Mouse (Mus musculus): ENCODE measurements around the gene Nkain4. TPM values are rescaled to one million over a fixed set of nuclear protein-coding genes. Genes with fewer than 3 reads are reported as not detected.
A peak's percentile ranks its signal among the peaks of the same experiment; 100 is the strongest.

Gene Nkain4
- polyA plus RNA-seq, 1 experiment from 2014 or later, result 86.5 TPM

GRCm38 (mm10) chr2:180904435-180905208, 49.9 kb downstream of the Nkain4 start:
- Histone ChIP-seq H3K27ac (ENCODE audit: low read depth, low read length) (no peak overlapping the region), H3K9ac (replicated peaks; ENCODE audit: low read depth, low read length) (no peak overlapping the region), H3K4me2 (ENCODE audit: low read depth, low read length) (no peak overlapping the region), H3K9me3 (ENCODE audit: control insufficient read depth, low read length) (no peaks in the 10 kb centered on the region), H3K4me1 (ENCODE audit: control insufficient read depth, insufficient read depth, low read length) (no peaks in the 10 kb centered on the region; the same call in 1 of the 2 replicates), H3K27me3 (ENCODE audit: control insufficient read depth, insufficient read depth, low read length) (no peaks in the 10 kb centered on the region), H3K36me3 (ENCODE audit: control insufficient read depth, insufficient read depth, low read length) (no peaks in the 10 kb centered on the region), H3K4me3 (ENCODE audit: low read depth, low read length) (no peak overlapping the region)
- WGBS, result 94% methylated on average over 18 of the region's 18 CpGs
- no peak for ATAC-seq (ENCODE audit: low read depth)

DNA sequence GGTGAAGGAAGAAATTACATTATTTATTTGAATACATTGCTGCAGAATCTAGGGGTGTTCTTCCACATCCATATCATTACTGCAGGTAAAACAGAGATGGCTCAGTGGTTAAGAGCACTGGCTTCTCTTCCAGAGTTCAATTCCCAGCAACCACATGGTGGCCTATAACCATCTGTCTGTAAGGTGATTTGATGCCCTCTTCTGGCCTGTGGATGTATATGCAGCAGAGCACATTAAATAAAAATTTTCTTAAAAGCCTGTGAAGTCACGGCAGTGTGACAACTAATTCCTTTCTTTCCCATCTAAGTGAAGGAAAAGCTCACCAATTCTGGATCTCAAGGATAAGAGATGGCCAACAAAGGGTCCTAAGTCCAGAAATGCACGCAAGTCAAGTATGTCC, 52.4 kb downstream of the Nkain4 start:
- H3K9me3 ChIP-seq (ENCODE audit: control insufficient read depth, low read length), result no peaks in the 10 kb centered on the region
- H3K36me3 ChIP-seq (ENCODE audit: control insufficient read depth, insufficient read depth, low read length), result no peaks in the 10 kb centered on the region
- H3K9ac ChIP-seq (replicated peaks; ENCODE audit: low read depth, low read length), result no peak overlapping the region
- H3K27ac ChIP-seq (ENCODE audit: low read depth, low read length), result no peak overlapping the region
- WGBS, result 38% methylated on average over 2 of the region's 2 CpGs
- no peak overlapping the region for H3K4me2 ChIP-seq (ENCODE audit: low read depth, low read length)
- no peaks in the 10 kb centered on the region for H3K27me3 ChIP-seq (ENCODE audit: control insufficient read depth, insufficient read depth, low read length)
- H3K4me3 ChIP-seq (ENCODE audit: low read depth, low read length), result no peak overlapping the region
- peaks cover 11% of the 10 kb centered on the region for H3K4me1 ChIP-seq (ENCODE audit: control insufficient read depth, insufficient read depth, low read length)
- no peak for ATAC-seq (ENCODE audit: low read depth)

- Histone ChIP-seq H3K4me2 (ENCODE audit: low read depth, low read length) (no peak overlapping the region), H3K27me3 (ENCODE audit: control insufficient read depth, insufficient read depth, low read length) (no peaks in the 10 kb centered on the region), H3K4me3 (ENCODE audit: low read depth, low read length) (no peak overlapping the region), H3K9me3 (ENCODE audit: control insufficient read depth, low read length) (no peaks in the 10 kb centered on the region), H3K4me1 (ENCODE audit: control insufficient read depth, insufficient read depth, low read length) (peaks cover 35% of the 10 kb centered on the region), H3K36me3 (ENCODE audit: control insufficient read depth, insufficient read depth, low read length) (0 out of 2 replicates have a peak, but pooled peaks cover 4% of the 10 kb centered on the region), H3K9ac (replicated peaks; ENCODE audit: low read depth, low read length) (no peak overlapping the region), H3K27ac (ENCODE audit: low read depth, low read length) (peak overlapping the region; percentile 99)
- no peak for ATAC-seq (ENCODE audit: low read depth)
- WGBS, result 65% methylated on average over 6 of the region's 6 CpGs
Observed at GRCm38 (mm10) chr2:180897857-180898256, 56.6 kb downstream of the Nkain4 start.

GRCm38 (mm10) chr2:180896819-180897625, 57.5 kb downstream of the Nkain4 start:
- no peaks in the 10 kb centered on the region for H3K27me3 ChIP-seq (ENCODE audit: control insufficient read depth, insufficient read depth, low read length)
- peak overlapping the region; percentile 99 for H3K27ac ChIP-seq (ENCODE audit: low read depth, low read length)
- 0 out of 2 replicates have a peak overlapping the region, but pooled peaks have one; percentile 28 for H3K9ac ChIP-seq (replicated peaks; ENCODE audit: low read depth, low read length)
- no peaks in the 10 kb centered on the region for H3K9me3 ChIP-seq (ENCODE audit: control insufficient read depth, low read length)
- H3K4me2 ChIP-seq (ENCODE audit: low read depth, low read length), result no peak overlapping the region
- ATAC-seq (ENCODE audit: low read depth), result no peak
- 0 out of 2 replicates have a peak, but pooled peaks cover 4% of the 10 kb centered on the region for H3K36me3 ChIP-seq (ENCODE audit: control insufficient read depth, insufficient read depth, low read length)
- no peak overlapping the region for H3K4me3 ChIP-seq (ENCODE audit: low read depth, low read length)
- peaks cover 36% of the 10 kb centered on the region for H3K4me1 ChIP-seq (ENCODE audit: control insufficient read depth, insufficient read depth, low read length)
- WGBS, result 56% methylated on average over 15 of the region's 15 CpGs

GRCm38 (mm10) chr2:180895837-180896525, 58.5 kb downstream of the Nkain4 start:
- H3K27me3 ChIP-seq (ENCODE audit: control insufficient read depth, insufficient read depth, low read length), result no peaks in the 10 kb centered on the region; the same call in 1 of the 2 replicates
- 0 out of 2 replicates have a peak, but pooled peaks cover 4% of the 10 kb centered on the region for H3K36me3 ChIP-seq (ENCODE audit: control insufficient read depth, insufficient read depth, low read length)
- no peak for ATAC-seq (ENCODE audit: low read depth)
- peaks cover 41% of the 10 kb centered on the region for H3K4me1 ChIP-seq (ENCODE audit: control insufficient read depth, insufficient read depth, low read length)
- peak overlapping the region; percentile 98 for H3K9ac ChIP-seq (replicated peaks; ENCODE audit: low read depth, low read length)
- peak overlapping the region; percentile 79 for H3K4me3 ChIP-seq (ENCODE audit: low read depth, low read length)
- H3K27ac ChIP-seq (ENCODE audit: low read depth, low read length), result peak overlapping the region; percentile 99
- WGBS, result 59% methylated on average over 11 of the region's 11 CpGs
- H3K9me3 ChIP-seq (ENCODE audit: control insufficient read depth, low read length), result no peaks in the 10 kb centered on the region
- peak overlapping the region; percentile 51 for H3K4me2 ChIP-seq (ENCODE audit: low read depth, low read length)

- Histone ChIP-seq H3K9me3 (ENCODE audit: control insufficient read depth, low read length) (no peaks in the 10 kb centered on the region), H3K4me3 (ENCODE audit: low read depth, low read length) (peak overlapping the region; percentile 79), H3K27me3 (ENCODE audit: control insufficient read depth, insufficient read depth, low read length) (no peaks in the 10 kb centered on the region; the same call in 1 of the 2 replicates), H3K4me2 (ENCODE audit: low read depth, low read length) (peak overlapping the region; percentile 51), H3K27ac (ENCODE audit: low read depth, low read length) (peak overlapping the region; percentile 99), H3K36me3 (ENCODE audit: control insufficient read depth, insufficient read depth, low read length) (0 out of 2 replicates have a peak, but pooled peaks cover 4% of the 10 kb centered on the region), H3K4me1 (ENCODE audit: control insufficient read depth, insufficient read depth, low read length) (peaks cover 43% of the 10 kb centered on the region), H3K9ac (replicated peaks; ENCODE audit: low read depth, low read length) (peak overlapping the region; percentile 98)
- 63% methylated on average over 3 of the region's 3 CpGs for WGBS
- no peak for ATAC-seq (ENCODE audit: low read depth)
Observed at GRCm38 (mm10) chr2:180895321-180895720, 59.2 kb downstream of the Nkain4 start.

DNA sequence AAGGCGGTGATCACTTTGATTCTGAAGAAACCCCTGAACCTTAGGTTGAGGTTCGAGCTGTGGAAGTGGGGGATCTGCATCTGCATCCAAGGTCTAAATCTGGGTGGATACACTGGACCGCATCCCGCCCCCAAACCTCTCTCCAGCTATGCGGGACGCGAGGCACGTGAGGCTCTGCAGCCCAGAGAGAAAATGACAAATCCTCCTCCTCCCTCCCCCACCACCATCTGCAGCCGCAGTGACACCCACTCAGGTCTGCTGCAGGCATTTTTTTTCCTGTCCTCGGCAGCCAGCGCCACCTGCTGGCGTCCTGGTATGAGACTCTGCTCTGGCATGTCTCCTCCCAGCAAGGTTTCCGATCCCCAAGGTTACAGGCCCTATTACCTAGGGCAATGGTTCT, 59.8 kb downstream of the Nkain4 start:
- ATAC-seq (ENCODE audit: low read depth), result peak; percentile 33
- peaks cover 49% of the 10 kb centered on the region for H3K4me1 ChIP-seq (ENCODE audit: control insufficient read depth, insufficient read depth, low read length)
- 2% methylated on average over 13 of the region's 13 CpGs for WGBS
- H3K36me3 ChIP-seq (ENCODE audit: control insufficient read depth, insufficient read depth, low read length), result 0 out of 2 replicates have a peak, but pooled peaks cover 4% of the 10 kb centered on the region
- peak overlapping the region; percentile 79 for H3K4me3 ChIP-seq (ENCODE audit: low read depth, low read length)
- peak overlapping the region; percentile 99 for H3K27ac ChIP-seq (ENCODE audit: low read depth, low read length)
- no peaks in the 10 kb centered on the region; the same call in 1 of the 2 replicates for H3K27me3 ChIP-seq (ENCODE audit: control insufficient read depth, insufficient read depth, low read length)
- H3K9me3 ChIP-seq (ENCODE audit: control insufficient read depth, low read length), result no peaks in the 10 kb centered on the region
- peak overlapping the region; percentile 51 for H3K4me2 ChIP-seq (ENCODE audit: low read depth, low read length)
- peak overlapping the region; percentile 98 for H3K9ac ChIP-seq (replicated peaks; ENCODE audit: low read depth, low read length)

DNA sequence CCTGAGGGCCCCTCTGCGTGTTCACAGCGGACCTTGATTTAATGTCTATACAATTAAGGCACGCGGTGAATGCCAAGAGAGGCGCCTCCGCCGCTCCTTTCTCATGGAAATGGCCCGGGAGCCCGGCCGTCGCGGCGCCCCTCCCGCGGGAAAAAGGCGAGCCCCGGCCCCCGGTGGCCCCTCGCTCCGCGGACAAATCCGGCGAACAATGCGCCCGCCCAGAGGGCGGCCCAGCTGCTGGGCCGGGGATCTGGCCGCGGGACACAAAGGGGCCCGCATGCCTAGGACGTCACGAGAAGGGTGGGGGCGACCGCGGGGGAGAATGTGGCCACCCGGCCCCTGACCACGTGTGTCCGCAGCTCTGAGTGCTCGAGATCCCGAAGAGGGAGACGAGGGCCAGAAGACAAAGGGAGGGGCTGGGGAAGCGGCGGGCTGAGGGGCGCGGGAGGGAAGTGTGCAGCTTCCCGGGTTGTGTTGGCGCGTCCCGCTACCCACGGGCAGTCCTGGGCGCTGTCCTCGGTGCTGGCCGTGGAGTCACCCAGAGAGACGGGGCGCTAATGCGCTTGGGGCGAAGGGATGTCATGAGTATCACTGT, 60.4 kb downstream of the Nkain4 start:
- Histone ChIP-seq H3K36me3 (ENCODE audit: control insufficient read depth, insufficient read depth, low read length) (0 out of 2 replicates have a peak, but pooled peaks cover 4% of the 10 kb centered on the region), H3K4me3 (ENCODE audit: low read depth, low read length) (peak overlapping the region; percentile 79), H3K9ac (replicated peaks; ENCODE audit: low read depth, low read length) (peak overlapping the region; percentile 98), H3K27me3 (ENCODE audit: control insufficient read depth, insufficient read depth, low read length) (no peaks in the 10 kb centered on the region; the same call in 1 of the 2 replicates), H3K4me1 (ENCODE audit: control insufficient read depth, insufficient read depth, low read length) (peaks cover 55% of the 10 kb centered on the region), H3K4me2 (ENCODE audit: low read depth, low read length) (peak overlapping the region; percentile 51), H3K27ac (ENCODE audit: low read depth, low read length) (peak overlapping the region; percentile 99), H3K9me3 (ENCODE audit: control insufficient read depth, low read length) (no peaks in the 10 kb centered on the region)
- under 1% methylated on average over 57 of the region's 57 CpGs for WGBS
- peak; percentile 15 for ATAC-seq (ENCODE audit: low read depth)

Data from neural tube, embryonic 14.5 days (tissue).